ENCODE assay signal across 11 mouse cellular contexts in genomic region chr6:30541009-30541799, GRCm38 (mm10). TPM values are rescaled to one million over a fixed set of nuclear protein-coding genes. Genes with fewer than 3 reads are reported as not detected.
DNase-seq lines count a peak whose midpoint lies in the region; ATAC-seq and TF ChIP-seq lines count a peak whose summit lies in the region.
"Had no signal": no experiment of that assay in that cellular context is flagged by ENCODE, and none has a peak within 500 bp of the region (broad histone marks: within the 10 kb centered on the region; RNA-seq: fewer than 3 reads in every experiment).

Cpa2 (plus strand) TSS chr6:30541582.

- 65% methylated on average over 11 of the region's 11 CpGs for WGBS in heart, embryonic 13.5 days
- WGBS in midbrain, embryonic 11.5 days, result 79% methylated on average over 11 of the region's 11 CpGs
- 84% methylated on average over 11 of the region's 11 CpGs for WGBS in midbrain, embryonic 15.5 days
- WGBS in intestine, embryonic 15.5 days, result 44% methylated on average over 11 of the region's 11 CpGs
- WGBS in neural tube, embryonic 14.5 days, result 74% methylated on average over 11 of the region's 11 CpGs

- H3K4me2 ChIP-seq in heart, embryonic 13.5 days, result no peak within 1 kb of the TSS
- no peak within 1 kb of the TSS for H3K4me2 ChIP-seq in midbrain, embryonic 11.5 days
- no peak within 1 kb of the TSS for H3K4me2 ChIP-seq in midbrain, embryonic 15.5 days
- H3K4me2 ChIP-seq in intestine, embryonic 15.5 days (replicated peaks), result no peak within 1 kb of the TSS
- no peak within 1 kb of the TSS for H3K4me2 ChIP-seq in neural tube, embryonic 14.5 days (ENCODE audit: low read depth, low read length)
- H3K4me2 ChIP-seq: liver, embryonic 11.5 days had no signal

- peak within 1 kb of the TSS; percentile 78 for H3K27ac ChIP-seq in heart, embryonic 13.5 days (replicated peaks)
- H3K27ac ChIP-seq in midbrain, embryonic 11.5 days (ENCODE audit: low read depth, low read length), result no peak within 1 kb of the TSS
- H3K27ac ChIP-seq in midbrain, embryonic 15.5 days, result no peak within 1 kb of the TSS
- no peak within 1 kb of the TSS for H3K27ac ChIP-seq in intestine, embryonic 15.5 days
- H3K27ac ChIP-seq in neural tube, embryonic 14.5 days (ENCODE audit: low read depth, low read length), result no peak within 1 kb of the TSS
- H3K27ac ChIP-seq in layer of hippocampus, adult 2 months, result no peak within 1 kb of the TSS

- 0 out of 2 replicates have a peak within 1 kb of the TSS, but pooled peaks have one; percentile 25 for H3K9ac ChIP-seq in heart, embryonic 13.5 days
- H3K9ac ChIP-seq in midbrain, embryonic 11.5 days (ENCODE audit: low read length), result no peak within 1 kb of the TSS
- no peak within 1 kb of the TSS for H3K9ac ChIP-seq in midbrain, embryonic 15.5 days
- H3K9ac ChIP-seq in intestine, embryonic 15.5 days, result no peak within 1 kb of the TSS
- H3K9ac ChIP-seq in neural tube, embryonic 14.5 days (replicated peaks; ENCODE audit: low read depth, low read length), result no peak within 1 kb of the TSS

- no peak within 1 kb of the TSS for H3K4me3 ChIP-seq in heart, embryonic 13.5 days
- no peak within 1 kb of the TSS for H3K4me3 ChIP-seq in midbrain, embryonic 11.5 days (ENCODE audit: low read depth, low read length)
- no peak within 1 kb of the TSS for H3K4me3 ChIP-seq in midbrain, embryonic 15.5 days
- no peak within 1 kb of the TSS for H3K4me3 ChIP-seq in intestine, embryonic 15.5 days (replicated peaks)
- H3K4me3 ChIP-seq in neural tube, embryonic 14.5 days (ENCODE audit: low read depth, low read length), result no peak within 1 kb of the TSS
- no peak within 1 kb of the TSS for H3K4me3 ChIP-seq in layer of hippocampus, adult 2 months
- H3K4me3 ChIP-seq: erythroblast, embryonic 14.5 days had no signal

- H3K36me3 ChIP-seq in heart, embryonic 13.5 days, result no peaks in the 10 kb centered on the region
- H3K36me3 ChIP-seq in midbrain, embryonic 11.5 days (ENCODE audit: control insufficient read depth, insufficient read depth, low read length), result no peaks in the 10 kb centered on the region
- H3K36me3 ChIP-seq in midbrain, embryonic 15.5 days (replicated peaks), result no peaks in the 10 kb centered on the region
- H3K36me3 ChIP-seq in intestine, embryonic 15.5 days, result no peaks in the 10 kb centered on the region
- H3K36me3 ChIP-seq in neural tube, embryonic 14.5 days (ENCODE audit: control insufficient read depth, insufficient read depth, low read length), result no peaks in the 10 kb centered on the region

- ATAC-seq in heart, embryonic 13.5 days (ENCODE audit: extremely low read depth, insufficient number of reproducible peaks, low FRiP score, low TSS enrichment), result no peak
- ATAC-seq in midbrain, embryonic 11.5 days (ENCODE audit: low FRiP score), result no peak
- ATAC-seq in midbrain, embryonic 15.5 days (replicated peaks), result no peak
- ATAC-seq in intestine, embryonic 15.5 days, result peak; percentile 65
- no peak for ATAC-seq in neural tube, embryonic 14.5 days (ENCODE audit: low read depth)
- ATAC-seq: inflammation-experienced regulatory T-cells, adult 6 months had no signal

- no peak for TF ChIP-seq CTCF in layer of hippocampus, adult 2 months (conservative IDR thresholded peaks at IDR 0.05)

- H3K9me3 ChIP-seq in heart, embryonic 13.5 days, result no peaks in the 10 kb centered on the region
- H3K9me3 ChIP-seq in midbrain, embryonic 11.5 days (ENCODE audit: control insufficient read depth, low read length), result no peaks in the 10 kb centered on the region
- no peaks in the 10 kb centered on the region for H3K9me3 ChIP-seq in midbrain, embryonic 15.5 days
- H3K9me3 ChIP-seq in intestine, embryonic 15.5 days, result no peaks in the 10 kb centered on the region
- no peaks in the 10 kb centered on the region for H3K9me3 ChIP-seq in neural tube, embryonic 14.5 days (ENCODE audit: control insufficient read depth, low read length)

- H3K27me3 ChIP-seq in heart, embryonic 13.5 days (replicated peaks), result no peaks in the 10 kb centered on the region
- H3K27me3 ChIP-seq in midbrain, embryonic 11.5 days (ENCODE audit: control insufficient read depth, insufficient read depth, low read length), result no peaks in the 10 kb centered on the region
- no peaks in the 10 kb centered on the region for H3K27me3 ChIP-seq in midbrain, embryonic 15.5 days (replicated peaks)
- no peaks in the 10 kb centered on the region for H3K27me3 ChIP-seq in intestine, embryonic 15.5 days (replicated peaks)
- H3K27me3 ChIP-seq in neural tube, embryonic 14.5 days (ENCODE audit: control insufficient read depth, insufficient read depth, low read length), result no peaks in the 10 kb centered on the region

- peaks cover 56% of the 10 kb centered on the region for H3K4me1 ChIP-seq in heart, embryonic 13.5 days
- H3K4me1 ChIP-seq in midbrain, embryonic 11.5 days (ENCODE audit: control insufficient read depth, insufficient read depth, low read length), result peaks cover 11% of the 10 kb centered on the region
- peaks cover 19% of the 10 kb centered on the region for H3K4me1 ChIP-seq in midbrain, embryonic 15.5 days
- peaks cover 21% of the 10 kb centered on the region; the same call in 1 of the 2 replicates for H3K4me1 ChIP-seq in intestine, embryonic 15.5 days (replicated peaks)
- H3K4me1 ChIP-seq in neural tube, embryonic 14.5 days (ENCODE audit: control insufficient read depth, insufficient read depth, low read length), result peaks cover 5% of the 10 kb centered on the region; the same call in 1 of the 2 replicates

- DNase-seq in heart, adult 9 months (ENCODE audit: low spot score in 2 of 2), result no peak
- peak; percentile 82 for DNase-seq in midbrain, embryonic 11.5 days (ENCODE audit: low spot score, missing footprints)
- DNase-seq in adrenal gland, adult 8-10 months, result no peak
- DNase-seq in layer of hippocampus, adult 2 months (ENCODE audit: low spot score in 2 of 2), result no peak

RNA-seq across cellular contexts. Expression of gene Cpa2, which starts in this region (rescaled TPM):
- polyA plus RNA-seq in heart, embryonic 13.5 days (2015; fragmentation: Nextera tagmentation; extraction: Ambion mirVana), result 4.6 and 6.9 TPM in 2 replicates
- 13.0 and 15.5 TPM in 2 replicates for polyA plus RNA-seq in midbrain, embryonic 11.5 days (2014; fragmentation: Nextera tagmentation; extraction: Ambion mirVana)
- polyA plus RNA-seq in midbrain, embryonic 15.5 days (2015; fragmentation: Nextera tagmentation; extraction: Ambion mirVana), result 6.7 and 8.4 TPM in 2 replicates
- 327 and 654 TPM in 2 replicates for polyA plus RNA-seq in intestine, embryonic 15.5 days (2015; fragmentation: Nextera tagmentation; extraction: Ambion mirVana)
- 5.1 and 10.6 TPM in 2 replicates for polyA plus RNA-seq in neural tube, embryonic 14.5 days (2014; fragmentation: Nextera tagmentation; extraction: Ambion mirVana)
- 1 to 10 TPM in 3 of 4 experiments, under 1 TPM in 1; 0.64 to 3.3 (median 1.0) TPM for total RNA-seq in adrenal gland, adult 8-10 months (2022)
- total RNA-seq in layer of hippocampus, adult 2 months (2021), result under 1 TPM in 1 of 2 experiments, not detected in 1; 0.64 TPM
- polyA plus RNA-seq: erythroblast, embryonic 14.5 days had no signal

Comparison
In these comparisons a context has a peak if more than half of its experiments do, and no peak if none do; other contexts are left out.
1. RNA of gene Cpa2 (polyA plus RNA-seq): 327 to 654 TPM in intestine, embryonic 15.5 days; 13.0 to 15.5 TPM in midbrain, embryonic 11.5 days, 5.1 to 10.6 TPM in neural tube, embryonic 14.5 days, 6.7 to 8.4 TPM in midbrain, embryonic 15.5 days and 4.6 to 6.9 TPM in heart, embryonic 13.5 days; every median in the first group is over 10 times any median in the second.